Mouse (Mus musculus) thymus, postnatal 0 days (tissue): ENCODE data around the gene Tcf7l1. TPM values are rescaled to one million over a fixed set of nuclear protein-coding genes. Genes with fewer than 3 reads are reported as not detected.

Source experiments
- DNase-seq: peaks from one replicate; pipeline ENCODE4 v3.0.0-alpha.2; 2015; ENCODE audit warnings: low spot score
- polyA plus RNA-seq: library from polyadenylated mRNA; unstranded; fragments of >200 nt; fragmentation: Nextera tagmentation; extraction: Ambion mirVana; gene quantifications from 2 replicates; pipeline ENCODE4 v1.2.1, GENCODE M21; 2015

Gene Tcf7l1
- polyA plus RNA-seq, 1 experiment from 2014 or later, result 4.4 TPM

GRCm38 (mm10) chr6:72597956-72598753, 190.9 kb downstream of the Tcf7l1 start, which contains the start of the genes Elmod3 and Retsat:
Elmod3 (minus strand) TSS chr6:72598413.
Retsat (plus strand) TSS chr6:72598475.
- peak; percentile 93 for DNase-seq

- peak; percentile 14 for DNase-seq
These were observed 191.8 kb downstream of the Tcf7l1 start for GRCm38 (mm10) chr6:72597083-72597874.

- DNase-seq, result no peak
These were observed 195.1 kb downstream of the Tcf7l1 start for GRCm38 (mm10) chr6:72593914-72594313.

- no peak for DNase-seq
These were observed 195.8 kb downstream of the Tcf7l1 start for GRCm38 (mm10) chr6:72593011-72593803.

GRCm38 (mm10) chr6:72590111-72590510, 198.9 kb downstream of the Tcf7l1 start:
- no peak for DNase-seq

GRCm38 (mm10) chr6:72588307-72588706, 200.7 kb downstream of the Tcf7l1 start:
- DNase-seq, result no peak

GRCm38 (mm10) chr6:72586701-72587100, 202.4 kb downstream of the Tcf7l1 start:
- DNase-seq, result no peak

- DNase-seq, result no peak
These were observed 204.9 kb downstream of the Tcf7l1 start for GRCm38 (mm10) chr6:72584154-72584553.

GRCm38 (mm10) chr6:72583211-72583839, 205.7 kb downstream of the Tcf7l1 start:
- no peak for DNase-seq

- no peak for DNase-seq
These were observed 207.2 kb downstream of the Tcf7l1 start for GRCm38 (mm10) chr6:72581625-72582382.

Other genes with a start within 250 kb of the Tcf7l1 start
- 62.4 and 63.4 TPM in 2 replicates for gene Capg, start 244.9 kb downstream of the Tcf7l1 start, polyA plus RNA-seq
- gene Elmod3, start 190.8 kb downstream of the Tcf7l1 start, polyA plus RNA-seq, result 11.8 and 13.9 TPM in 2 replicates
- gene Retsat, start 190.8 kb downstream of the Tcf7l1 start, polyA plus RNA-seq, result 8.4 and 10.5 TPM in 2 replicates
- gene Tgoln1, start 172.3 kb downstream of the Tcf7l1 start, polyA plus RNA-seq, result 43.9 and 44.1 TPM in 2 replicates
- gene Kcmf1, start 110.7 kb upstream of the Tcf7l1 start, polyA plus RNA-seq, result 33.2 and 41.1 TPM in 2 replicates
- gene Tmsb10, start 169.5 kb upstream of the Tcf7l1 start, polyA plus RNA-seq, result 2,490 and 2,753 TPM in 2 replicates